Mouse (Mus musculus): Measurements from ENCODE around the gene Tcn2.
"Not testable (repeated sequence)": the region's sequence is repeated elsewhere in the genome, so short reads cannot be mapped to it uniquely, and the experiment has no call there.

Gene Tcn2

DNA sequence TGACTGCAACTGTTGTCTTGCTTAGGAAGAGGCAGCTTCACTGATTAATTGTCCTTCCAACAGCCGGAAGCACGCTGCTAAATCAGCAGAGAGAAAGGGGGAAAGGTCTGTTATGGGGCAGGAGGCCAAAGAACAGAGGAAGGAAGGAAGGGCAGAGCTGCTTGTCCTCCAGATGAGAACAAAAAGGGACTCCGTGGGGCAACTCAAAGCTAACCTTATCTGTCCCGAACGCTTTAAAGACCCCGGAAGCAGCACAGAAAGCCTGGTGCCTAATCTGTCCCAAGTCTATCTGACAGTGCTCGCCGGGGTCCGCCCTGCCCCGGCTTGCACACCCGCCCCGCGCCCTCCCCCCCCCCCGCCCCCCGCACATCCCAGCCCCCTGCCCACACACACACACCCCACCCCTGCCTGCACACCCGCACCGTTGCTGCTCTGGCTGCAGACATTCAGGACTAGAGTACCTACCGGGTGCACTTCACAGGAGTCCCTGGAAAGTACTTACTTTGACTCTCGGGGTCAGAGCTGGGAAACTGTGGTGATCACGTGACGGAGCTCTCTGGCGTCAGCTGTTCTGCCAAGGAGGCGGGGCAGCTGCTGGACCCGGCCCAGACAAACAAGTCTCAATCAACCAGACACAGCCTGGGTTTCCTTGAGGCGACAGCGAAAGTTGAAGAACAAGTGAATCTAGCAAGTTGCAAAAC lies at the start of gene Tcn2:
Tcn2 (minus strand) TSS at position 649 of the 701 bp plus-strand sequence.
- peak; percentile 98 for DNase-seq

DNA sequence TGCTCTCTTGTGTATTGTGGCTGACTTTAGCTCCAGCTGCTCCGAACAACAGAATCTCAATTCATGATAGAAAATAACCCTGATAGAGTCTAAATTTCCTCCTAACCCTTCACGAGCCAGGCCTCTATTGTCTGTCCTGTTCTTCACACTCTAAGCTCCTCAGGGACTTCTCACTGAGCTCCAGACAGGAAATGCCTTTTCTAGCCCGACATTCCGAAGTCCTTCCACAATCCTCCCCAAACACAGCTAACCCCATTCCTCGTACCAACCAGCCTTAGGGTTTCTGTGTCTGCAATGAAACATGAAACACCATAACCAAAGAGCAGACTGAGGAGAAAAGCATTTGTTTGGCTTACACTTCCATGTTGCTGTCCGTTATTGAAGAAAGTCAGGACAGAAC lies 49.6 kb upstream of the Tcn2 start:
- DNase-seq: no peak

- DNase-seq: peak; percentile 66
Measured at GRCm38 (mm10) chr11:3978421-3978820, 46.5 kb upstream of the Tcn2 start.

DNA sequence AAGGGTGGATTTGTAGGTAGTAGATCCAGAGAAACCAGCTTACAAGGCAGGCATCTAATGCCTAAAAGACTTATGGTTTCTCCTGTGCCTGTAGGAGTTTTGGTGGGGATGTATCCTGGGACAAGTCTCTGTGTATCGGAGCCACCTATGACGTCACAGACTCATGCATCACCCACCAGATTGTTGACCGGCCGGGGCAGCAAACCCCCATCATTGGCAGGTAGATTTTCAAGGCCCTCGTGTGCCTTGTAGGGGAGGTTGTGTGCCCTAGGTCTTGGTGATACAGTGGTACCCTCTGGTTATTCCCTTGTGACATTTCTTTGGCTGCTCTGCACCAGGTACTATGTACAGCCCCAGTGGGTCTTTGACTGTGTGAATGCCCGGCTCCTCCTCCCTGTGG lies 44.7 kb upstream of the Tcn2 start, which contains the start of gene 4930556J24Rik:
4930556J24Rik (minus strand) TSS at position 101 of the 400 bp plus-strand sequence.
- DNase-seq: no peak

- DNase-seq: no peak
Measured at GRCm38 (mm10) chr11:3974311-3974710, 42.4 kb upstream of the Tcn2 start.

DNA sequence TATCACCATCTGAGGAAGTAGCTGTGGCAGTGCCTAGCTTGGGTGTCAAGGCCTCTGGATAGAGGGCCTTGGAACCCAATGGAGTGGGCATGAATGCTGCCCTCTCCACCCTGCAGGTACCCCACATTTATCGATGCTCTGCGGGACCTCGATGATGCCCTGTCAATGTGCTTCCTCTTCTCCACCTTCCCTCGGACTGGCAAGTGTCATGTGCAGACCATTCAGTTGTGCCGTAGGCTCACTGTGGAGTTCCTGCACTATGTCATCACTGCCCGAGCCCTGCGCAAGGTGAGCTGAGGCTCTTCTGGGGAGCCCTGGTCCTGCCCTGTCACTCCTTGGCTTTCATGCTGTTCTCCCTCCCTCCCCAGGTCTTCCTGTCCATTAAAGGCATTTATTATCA lies 41.1 kb upstream of the Tcn2 start:
- peak; percentile 4 for DNase-seq

- DNase-seq: peak; percentile 1
Measured at GRCm38 (mm10) chr11:3970361-3970760, 38.4 kb upstream of the Tcn2 start.

DNA sequence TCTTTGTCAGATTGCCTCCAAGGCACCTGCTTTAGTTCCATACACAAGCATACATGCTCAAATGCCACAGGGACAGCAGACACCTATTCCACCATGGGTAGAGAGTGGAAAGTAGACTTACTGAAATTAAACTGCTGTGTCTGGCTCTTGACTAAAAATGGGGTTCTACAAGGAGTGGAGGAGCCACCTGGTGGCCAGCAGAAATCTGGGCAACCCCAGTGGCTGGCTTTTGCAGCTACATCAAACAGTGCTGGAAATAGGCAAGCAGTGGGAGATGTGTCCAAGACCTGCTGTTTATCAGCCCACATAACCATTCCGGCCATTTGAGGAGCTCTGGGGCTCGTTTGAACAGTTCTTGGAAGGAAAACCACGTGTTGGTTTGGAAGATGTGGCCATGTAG lies 37.9 kb upstream of the Tcn2 start:
- peak; percentile 59 for DNase-seq

DNA sequence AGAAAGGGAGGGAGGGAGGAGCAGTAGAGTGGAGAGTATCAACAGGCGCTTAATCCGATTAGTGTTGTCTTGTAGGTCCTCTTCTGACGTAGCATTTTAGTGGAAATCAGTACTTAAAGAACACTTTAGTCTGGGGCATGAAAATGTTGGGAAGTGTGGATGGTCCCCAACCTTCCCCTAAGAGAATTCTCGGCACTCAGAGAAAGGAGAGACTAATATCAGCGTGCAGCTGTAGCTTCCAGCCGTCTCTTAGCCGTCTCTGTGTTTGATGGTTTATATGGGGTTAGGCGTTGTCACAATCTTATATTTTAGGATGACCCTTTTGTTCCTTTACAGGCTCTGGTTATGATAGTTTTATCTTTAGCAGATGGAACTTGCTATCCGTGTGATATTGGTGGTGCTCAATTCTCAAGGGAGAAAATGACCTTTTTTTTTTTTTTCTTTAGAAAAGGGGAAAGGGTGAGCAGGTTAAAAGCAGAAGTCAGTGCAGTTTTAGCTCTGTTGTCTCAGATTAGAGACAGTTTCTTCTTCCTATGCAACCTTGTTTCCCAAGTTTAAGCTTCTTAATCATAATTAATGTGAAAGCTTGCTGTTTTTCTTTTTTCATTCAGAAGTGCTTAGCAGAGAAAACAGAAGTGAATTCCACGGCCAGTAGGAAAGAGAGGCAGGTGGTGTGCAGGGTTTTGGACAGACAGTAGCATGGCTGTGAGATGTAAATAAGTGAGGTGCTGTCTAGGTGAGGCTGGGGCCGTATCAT lies 32.6 kb upstream of the Tcn2 start:
- no peak for DNase-seq

GRCm38 (mm10) chr11:3963610-3964415 lies 31.9 kb upstream of the Tcn2 start, which contains the start of gene Pes1:
TSS of gene Pes1 (plus strand) at chr11:3963975.
- DNase-seq: peak; percentile 92

DNA sequence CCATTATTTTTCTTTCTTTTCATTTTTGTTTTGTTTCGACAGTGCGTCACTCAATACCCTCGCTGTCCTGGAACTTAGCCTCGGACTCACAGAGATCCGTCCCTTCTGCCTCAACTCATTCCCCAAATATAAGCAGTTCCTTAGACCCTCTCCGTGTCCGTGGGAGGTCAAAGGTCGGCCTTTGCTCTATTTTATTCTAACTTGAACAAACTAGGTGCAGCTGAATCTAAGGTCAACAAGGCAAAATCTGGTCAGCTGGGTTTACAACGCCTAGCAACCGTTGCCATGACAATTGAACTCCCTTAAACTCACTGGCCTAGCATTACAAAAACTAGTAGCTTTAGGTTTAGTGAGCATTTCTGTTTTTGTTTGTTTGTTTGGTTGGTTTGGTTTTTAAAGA lies 31.2 kb upstream of the Tcn2 start:
- DNase-seq: peak; percentile 65

- no peak for DNase-seq
Measured at GRCm38 (mm10) chr11:3961761-3962160, 29.8 kb upstream of the Tcn2 start.

DNA sequence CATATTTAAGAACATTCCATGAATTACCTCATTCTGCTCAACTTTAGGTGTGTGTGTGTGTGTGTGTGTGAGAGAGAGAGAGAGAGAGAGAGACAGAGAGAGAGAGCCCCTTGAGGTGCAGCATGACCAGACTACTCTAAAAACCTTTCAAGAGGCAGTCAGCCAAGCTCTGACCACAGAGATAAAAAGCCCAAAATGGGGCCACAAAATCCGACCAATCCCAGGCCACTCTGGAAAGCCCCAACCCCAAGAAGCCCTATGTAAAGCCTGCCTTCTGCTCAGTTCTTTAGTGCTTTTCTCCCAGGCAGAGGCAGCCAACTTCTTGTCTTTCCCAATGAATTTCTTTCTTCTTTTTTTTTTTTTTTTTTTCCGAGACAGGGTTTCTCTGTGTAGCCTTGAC lies 28.9 kb upstream of the Tcn2 start:
- DNase-seq: no peak

DNA sequence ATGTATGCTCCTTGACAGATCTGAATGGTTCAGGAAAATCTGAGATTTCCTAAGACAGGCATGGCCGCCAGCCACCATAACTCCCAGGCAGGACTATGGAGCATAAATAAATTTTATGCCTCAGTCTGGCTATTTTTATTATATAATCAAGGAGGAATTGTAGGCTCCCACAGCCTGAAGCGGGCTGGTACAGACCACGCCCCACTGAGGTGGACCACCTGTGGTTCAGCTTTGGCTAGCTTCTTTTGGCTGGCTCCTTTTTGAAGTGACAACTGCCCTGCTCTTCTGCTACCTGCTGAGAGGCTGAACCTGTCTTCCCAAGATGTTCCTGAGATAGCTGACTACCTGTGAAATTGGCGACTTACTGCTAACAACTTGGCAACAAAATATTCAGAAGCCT lies 23.4 kb upstream of the Tcn2 start:
- DNase-seq: peak; percentile 2

- DNase-seq: not testable (repeated sequence)
Measured at GRCm38 (mm10) chr11:3954876-3955275, 22.9 kb upstream of the Tcn2 start.

- DNase-seq: peak; percentile 11
Measured at GRCm38 (mm10) chr11:3946386-3946785, 14.4 kb upstream of the Tcn2 start.

GRCm38 (mm10) chr11:3941371-3941770 lies 9.4 kb upstream of the Tcn2 start:
- peak; percentile 63 for DNase-seq

DNA sequence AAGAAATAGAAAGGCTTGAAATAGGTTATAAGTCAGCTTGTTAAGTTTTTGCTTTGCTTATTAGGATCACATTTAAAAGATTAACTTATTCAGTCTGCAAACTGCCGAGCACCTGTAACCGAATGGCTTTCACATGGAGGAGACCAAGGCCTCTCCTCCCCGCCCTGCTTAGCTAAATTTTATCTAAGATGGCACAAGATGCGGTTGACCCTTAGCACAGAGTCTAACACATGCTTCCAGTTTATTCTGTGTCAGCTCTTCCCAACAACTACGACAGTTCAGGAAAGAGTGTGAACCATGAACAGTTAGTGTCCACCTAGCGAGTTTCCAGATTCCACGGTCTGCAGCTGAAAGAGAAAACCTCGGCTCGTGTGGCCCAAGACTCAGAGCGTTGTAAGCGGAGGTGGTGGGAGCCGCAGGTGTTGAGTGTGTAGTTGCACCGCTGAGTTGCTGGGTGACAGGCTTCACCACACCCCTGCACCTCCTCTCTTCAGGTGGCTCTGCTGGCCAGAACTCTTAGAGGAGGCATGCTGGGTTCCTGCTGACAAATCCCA lies 5.4 kb upstream of the Tcn2 start:
- peak; percentile 93 for DNase-seq

DNA sequence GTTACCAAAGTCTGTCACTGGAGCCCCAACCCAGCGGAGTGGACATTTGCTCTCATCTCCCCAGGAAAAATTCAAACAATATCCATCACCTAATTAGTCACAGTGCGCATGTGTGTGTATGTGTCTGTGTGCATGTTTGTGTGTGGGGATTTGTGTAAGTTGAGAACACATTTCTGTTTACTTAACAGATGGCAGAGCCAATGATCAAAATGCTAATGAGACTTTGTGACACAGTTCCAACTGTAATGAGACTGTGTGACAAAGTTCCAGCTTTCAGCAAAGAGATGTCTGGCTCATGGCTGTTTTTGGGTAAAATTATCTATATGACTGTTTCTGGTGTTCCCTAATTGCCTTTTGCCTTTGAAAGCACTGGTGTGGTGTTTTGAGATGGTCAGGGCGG lies 4.4 kb upstream of the Tcn2 start:
- DNase-seq: peak; percentile 14

GRCm38 (mm10) chr11:3935135-3935534 lies 3.2 kb upstream of the Tcn2 start:
- peak; percentile 66 for DNase-seq

GRCm38 (mm10) chr11:3933756-3934285 lies 1.9 kb upstream of the Tcn2 start:
- DNase-seq: peak; percentile 83

DNA sequence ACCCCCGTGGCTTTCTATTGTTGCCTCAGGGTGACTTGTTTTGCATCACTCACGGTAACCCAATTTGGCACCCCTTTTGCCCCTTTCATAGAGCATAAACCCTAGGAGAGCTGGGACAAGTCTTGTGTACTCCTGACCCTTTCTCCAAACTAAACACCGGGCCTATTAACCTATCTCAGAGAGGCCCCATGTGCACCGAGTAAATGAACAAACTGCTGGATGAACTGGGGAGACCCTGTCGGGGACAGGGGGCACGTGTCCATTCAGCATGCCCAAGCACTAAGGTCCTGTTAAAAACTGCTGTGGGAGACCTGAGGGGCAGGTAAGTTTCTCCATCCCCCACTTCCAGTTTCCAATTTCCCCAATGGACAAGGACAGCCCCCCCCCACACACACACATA lies 1.0 kb downstream of the Tcn2 start:
- peak; percentile 71 for DNase-seq

DNA sequence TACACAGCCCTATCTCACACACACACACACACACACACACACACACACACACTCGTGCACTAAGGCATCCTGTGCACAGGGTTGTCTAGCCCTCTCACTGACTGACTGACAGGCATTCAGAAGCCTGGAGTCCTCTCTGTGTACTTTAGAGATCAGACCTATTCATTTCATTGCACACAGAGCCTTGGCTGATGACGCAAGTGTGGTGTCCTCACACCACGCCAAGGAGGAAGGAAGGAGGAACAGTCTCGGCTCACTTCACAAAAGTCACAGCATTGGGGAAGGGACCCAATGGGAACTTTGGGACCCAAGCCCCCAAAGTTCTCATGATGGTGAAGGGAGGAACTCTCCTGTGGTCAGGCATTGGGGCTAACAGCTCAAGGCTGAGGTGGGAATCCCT lies 1.9 kb downstream of the Tcn2 start:
- DNase-seq: no peak

Measured in kidney, adult 9 months (tissue).